Mouse (Mus musculus) urinary bladder, postnatal 36 days (tissue): Measurements from ENCODE around the gene Fbxw10.

Source experiments
- DNase-seq, 2 experiments: peaks; one replicate each; pipeline ENCODE4 v3.0.0; 2022; ENCODE audit warnings: low spot score in 2 of 2, mixed read lengths in 1 of 2

The Fbxw10 gene

DNA sequence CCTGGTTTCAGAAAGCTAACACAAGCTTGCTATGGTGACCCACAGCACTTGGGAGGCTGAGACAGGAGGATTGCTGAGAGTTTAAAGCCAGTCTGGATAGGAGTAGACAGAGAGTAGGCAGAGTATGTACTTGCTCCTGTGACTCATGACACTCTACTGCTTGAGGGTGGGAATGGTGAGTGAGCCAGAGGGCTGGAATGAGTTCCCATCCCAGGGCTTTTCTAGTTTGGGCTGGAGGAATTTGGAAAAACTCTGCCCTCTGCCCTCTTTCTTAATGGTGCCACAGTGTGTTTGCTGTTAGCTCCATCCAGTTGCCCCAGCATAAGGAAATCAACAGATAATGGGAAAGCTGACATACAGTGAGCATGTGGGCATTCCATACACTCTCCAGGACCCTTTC is 15.0 kb upstream of the Fbxw10 start:
- DNase-seq: no peak

DNA sequence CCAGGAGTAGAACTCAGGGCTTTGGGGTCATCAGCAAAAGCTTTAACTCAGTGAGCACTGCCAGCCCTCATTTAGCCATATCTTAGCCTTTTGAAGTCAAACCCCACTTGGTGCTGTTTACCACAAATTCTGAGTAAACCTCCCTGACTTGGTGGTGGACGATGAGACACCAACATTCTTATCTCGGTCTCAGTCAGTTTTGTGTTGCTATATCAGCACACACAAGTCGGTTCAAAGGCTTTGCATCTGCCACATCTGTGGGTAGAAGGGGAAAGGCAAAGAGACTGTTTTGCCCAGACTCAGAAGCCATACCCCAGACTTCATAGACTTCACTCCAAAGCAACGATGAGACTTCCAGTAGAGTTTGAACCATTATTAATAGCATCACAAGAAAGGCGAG is 2.3 kb upstream of the Fbxw10 start:
- no peak for DNase-seq

DNA sequence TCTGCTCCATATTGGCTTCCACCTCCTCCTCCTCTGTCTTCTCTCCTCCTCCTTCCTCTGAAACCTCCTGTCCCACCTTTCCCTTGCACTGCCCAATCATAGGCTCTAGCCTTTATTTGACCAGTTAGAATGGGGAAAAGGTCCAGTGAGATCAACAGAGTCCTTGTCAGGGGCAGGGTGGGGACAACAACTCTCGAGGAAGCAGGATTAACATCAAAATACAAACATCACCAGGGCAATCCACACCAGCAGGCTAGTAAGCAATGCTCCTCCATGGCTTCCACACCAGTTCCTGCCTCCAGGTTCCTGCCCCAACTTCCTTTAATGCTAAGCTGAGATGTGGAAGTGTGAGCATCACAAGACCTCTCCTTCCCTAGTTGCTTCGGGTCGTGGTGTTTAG is 1.1 kb upstream of the Fbxw10 start:
- no peak for DNase-seq

DNA sequence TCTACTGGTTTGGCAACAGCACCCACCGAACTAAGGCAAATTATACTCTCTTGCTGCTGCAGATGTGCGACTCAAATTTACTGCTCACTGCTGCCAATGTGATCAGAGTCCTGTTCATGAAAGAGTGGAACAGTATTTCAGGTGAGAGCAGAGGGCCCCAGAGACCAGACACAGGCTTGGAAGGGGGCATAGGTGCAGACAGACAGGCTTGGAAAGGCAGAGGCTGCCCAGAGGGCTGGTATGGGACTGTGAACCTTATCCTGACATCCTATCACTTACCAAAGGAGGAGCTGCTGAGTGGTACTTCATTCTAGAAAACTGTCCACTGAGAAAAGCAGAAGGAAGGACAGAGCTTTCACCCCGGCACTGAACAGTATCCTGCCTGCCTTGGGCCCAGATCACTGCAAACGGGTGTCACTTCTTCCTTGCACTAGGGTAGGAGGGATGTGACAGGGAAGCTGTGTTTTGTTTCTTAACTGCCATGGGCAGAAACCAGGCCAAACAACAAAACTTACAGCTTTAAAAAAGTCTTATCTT is 854 bp downstream of the Fbxw10 start:
- DNase-seq: no peak

DNA sequence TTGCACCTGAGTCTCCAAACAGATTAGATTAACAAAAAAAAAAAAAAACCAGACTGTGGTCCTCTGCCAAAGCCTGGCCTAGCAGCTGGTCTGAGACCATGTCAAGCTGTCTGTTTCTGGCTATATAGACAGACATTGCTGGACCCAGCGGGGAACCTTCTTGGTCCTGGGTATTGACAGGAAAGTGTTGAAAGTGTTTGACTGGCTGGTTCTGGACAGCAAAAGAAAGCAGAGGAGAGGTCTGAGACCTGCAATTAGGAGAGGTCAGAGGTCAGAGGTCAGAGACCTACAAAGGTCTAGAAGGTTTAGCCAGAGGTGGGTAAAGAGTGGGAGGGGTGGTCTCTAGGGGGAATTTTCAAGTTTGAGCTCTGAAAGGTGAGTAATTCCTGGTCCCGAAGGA is 1.4 kb downstream of the Fbxw10 start:
- DNase-seq: no peak

DNA sequence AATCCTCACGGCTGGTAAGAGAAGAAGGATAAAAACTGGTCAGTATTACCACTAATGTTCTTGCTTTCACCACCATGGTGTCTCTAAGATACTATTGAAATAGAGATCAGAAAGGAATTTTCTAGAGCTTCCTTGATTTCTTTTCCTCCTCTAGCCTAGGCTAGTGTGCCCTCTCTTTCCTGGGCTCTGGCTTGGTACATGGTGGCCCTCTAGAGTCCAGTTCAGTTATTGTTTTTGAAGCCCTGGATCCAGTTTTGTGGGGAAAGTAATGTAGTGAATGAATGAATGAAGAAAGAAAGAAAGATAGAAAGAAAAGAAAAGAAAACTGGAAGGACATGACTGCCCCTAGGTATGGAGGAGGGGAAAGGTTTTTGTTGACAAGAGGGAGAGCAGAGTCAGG is 4.3 kb downstream of the Fbxw10 start:
- DNase-seq: no peak

DNA sequence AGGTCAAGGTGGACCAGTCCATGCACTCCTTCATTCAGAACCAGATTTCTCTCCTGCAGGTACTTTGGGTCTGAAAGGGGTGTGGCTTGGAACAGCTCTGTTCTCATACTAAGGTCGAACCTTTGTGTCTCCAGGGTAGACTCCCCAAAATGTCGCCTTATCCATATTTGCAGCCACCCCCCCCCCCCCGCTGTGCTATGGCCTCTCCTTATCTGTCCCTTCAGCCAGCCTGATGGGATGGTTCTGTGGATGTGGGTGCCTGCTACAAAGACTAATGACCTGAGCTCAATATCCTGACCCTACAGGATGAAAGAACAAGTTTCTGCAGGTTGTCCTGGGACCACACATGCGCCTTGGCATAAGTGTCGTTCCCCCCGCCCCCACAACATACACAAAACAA is 6.5 kb downstream of the Fbxw10 start:
- DNase-seq: no peak

DNA sequence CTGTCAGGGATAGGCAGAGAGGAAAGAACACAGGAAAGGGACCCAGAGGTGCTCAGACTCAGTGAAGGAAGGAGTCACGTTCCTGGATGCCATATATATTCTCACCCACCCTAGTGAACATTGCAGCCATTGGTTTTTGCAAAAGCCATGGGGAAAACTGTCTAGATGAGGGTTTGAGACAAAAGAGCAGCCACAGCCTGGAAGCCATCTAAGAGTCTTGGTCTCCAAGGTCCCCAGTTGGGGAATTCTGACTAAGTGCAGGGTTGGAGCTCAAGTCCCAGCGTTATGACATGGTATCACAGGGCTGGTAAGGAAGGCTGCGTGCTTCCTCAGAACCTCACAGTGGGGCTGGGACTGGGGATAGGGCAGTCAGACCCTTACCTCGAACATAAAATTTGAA is 18.7 kb downstream of the Fbxw10 start:
- DNase-seq: no peak

DNA sequence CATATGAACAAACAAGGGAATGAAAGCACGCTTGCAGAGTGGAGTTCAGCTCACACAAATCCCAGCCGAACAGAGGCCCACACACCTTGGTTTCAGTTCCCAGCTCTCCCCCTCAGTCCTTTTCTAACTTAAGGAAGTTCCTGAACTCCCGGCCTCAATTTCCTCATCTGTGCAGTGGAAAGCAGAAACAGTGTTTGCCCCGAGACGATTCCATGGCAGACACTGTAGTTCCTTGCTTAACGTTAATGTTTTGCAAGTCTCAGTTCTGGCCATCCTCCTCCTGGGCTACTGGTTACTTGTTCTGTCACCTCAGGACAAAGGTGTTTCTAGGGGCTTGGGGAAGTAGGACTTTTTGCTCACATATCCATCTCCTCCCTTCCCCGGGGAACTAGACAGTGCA is 19.8 kb downstream of the Fbxw10 start:
- DNase-seq: no peak

DNA sequence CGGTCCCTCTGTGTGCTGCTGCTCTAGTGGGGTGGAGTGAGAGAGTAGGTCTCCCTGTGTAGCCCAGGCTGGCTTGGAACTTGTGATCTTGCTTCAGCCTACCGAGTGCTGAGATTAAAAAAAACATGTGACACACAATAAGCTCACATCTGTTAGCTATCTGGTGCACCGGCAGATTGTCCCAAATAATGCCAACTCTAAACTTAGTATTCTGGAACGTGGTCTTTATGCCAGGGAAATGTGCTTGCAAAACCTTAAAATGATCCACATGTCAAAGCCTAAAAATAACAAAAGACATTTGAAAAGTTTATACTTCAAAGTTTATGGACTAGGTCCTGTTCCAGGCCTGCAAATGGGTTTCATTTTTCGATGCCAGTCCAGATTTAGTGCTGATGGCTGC is 22.3 kb downstream of the Fbxw10 start:
- DNase-seq: no peak

DNA sequence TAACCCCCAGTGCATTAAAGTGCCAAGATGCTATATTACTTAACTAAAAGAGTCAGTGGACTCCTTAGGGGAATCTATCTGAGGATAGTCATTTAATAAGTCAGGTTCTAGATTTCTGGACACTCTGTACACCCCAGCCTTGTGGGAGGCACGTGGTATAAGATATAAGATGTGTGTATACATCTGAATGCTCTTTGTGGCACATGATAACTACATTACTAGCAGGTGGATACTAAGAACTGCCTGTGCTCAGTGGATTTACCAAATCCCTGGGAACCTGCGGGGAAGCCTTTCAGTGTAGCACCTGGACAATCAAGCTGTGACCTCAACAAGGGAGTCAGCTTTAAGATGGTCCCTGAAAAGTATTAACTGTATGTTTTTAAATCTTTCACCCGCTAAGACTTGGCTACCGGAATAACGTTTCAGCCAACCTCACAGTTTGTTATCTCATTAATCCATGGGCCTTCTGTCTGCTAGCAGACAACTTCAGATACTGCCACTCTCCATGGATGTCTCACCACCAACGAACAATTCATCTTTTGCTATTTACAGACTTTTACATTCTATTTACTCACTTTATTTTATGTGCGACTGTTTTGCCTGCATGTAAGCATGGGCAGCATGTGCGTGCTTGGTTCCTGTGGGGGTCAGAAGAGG is 23.0 kb downstream of the Fbxw10 start:
- no peak for DNase-seq

DNA sequence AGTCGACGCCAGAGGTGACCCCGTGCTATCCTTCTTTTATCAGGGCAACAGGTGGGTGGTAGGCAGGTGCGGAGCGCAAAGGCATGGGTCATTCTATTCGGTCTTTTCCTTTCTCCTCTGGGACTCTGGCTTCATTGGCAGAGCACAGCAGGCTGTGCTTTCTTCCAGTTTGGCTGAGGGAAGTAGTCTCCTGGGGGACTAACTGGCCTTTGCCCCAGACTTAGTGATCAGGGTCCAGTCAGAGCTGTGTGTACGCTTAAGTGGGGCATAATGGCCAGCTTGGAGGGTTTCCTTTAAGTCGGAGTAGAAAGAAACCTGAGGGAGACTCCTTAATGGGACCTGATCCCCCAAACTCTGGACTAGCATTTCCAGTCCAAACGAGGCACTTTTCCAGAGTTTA is 26.6 kb downstream of the Fbxw10 start:
- DNase-seq: peak in 1 of 2 experiments; percentile 21

DNA sequence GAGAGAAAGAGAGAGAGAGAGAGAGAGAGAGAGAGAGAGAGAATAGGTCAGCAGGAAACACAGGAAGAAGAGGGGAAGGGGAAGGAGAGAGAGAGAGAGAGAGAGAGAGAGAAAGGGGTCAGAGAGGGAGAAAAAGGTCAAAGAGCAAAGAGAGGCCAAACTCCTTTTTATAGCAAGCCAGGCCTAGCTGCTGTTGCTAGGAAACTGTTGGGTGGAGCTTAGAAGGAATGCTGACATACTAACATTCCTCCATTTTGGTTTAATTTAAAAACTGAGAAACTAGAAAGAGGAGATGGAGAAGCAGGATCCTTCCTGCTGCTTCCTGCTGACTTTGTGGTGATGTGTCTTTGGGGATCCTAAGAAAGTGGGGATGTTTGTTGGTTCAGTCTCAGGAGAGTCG is 28.8 kb downstream of the Fbxw10 start:
- no peak for DNase-seq

DNA sequence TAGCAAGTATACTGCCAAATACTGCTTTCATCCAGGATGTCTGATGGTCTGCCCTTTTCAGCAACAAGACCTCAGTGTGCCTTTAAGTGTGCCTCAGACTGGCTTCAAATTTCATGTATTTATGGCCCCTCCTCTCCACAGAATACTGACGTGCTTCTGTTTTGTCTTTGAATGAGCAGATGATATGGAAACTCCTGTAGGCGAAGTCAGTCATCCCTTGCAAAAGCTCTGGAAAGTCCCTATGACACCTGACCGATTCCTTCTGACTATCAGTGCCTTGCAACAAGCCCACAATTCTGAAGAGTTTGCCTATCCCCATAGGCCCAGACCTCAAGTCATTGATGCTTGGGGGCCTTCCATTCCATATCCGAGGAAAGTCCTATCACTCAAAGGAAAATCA is 29.6 kb downstream of the Fbxw10 start:
- DNase-seq: no peak

DNA sequence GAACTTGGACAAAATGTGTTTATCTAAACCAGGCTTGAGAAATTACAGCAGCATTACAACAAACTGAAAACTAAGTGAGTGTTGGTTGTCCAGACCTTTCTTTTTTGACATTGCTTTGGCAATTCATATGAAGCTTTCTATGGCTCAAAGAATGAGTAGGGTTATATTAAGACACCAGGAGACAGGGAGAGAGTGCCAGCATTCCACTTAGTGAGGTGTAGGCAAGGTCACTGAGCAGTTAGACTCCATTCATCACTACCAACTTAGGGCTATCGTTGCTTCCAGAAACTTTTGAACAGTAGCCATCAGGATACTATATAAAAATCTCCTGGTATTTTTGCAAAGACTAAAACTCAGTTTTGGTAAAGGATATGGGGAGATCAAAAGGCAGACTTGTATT is 30.5 kb downstream of the Fbxw10 start:
- DNase-seq: no peak

DNA sequence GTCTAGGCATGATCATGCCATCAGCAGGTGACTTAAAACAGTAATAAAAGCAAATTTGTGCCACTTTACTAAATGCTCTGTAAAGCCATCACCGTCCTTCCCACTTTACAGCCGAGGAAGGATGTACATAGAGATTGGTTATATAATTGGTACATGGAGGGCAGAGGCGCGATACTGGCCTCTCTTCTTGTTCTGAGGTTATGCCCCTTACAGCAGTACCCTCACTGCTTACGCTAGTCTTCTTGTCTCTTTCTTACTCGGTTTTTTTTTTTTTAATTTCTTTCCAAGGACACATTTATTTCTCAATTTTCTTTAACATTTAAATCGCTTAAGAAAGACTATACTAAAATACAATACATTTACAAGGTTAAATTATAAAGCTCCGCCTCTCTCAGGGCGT is 31.9 kb downstream of the Fbxw10 start:
- no peak for DNase-seq

DNA sequence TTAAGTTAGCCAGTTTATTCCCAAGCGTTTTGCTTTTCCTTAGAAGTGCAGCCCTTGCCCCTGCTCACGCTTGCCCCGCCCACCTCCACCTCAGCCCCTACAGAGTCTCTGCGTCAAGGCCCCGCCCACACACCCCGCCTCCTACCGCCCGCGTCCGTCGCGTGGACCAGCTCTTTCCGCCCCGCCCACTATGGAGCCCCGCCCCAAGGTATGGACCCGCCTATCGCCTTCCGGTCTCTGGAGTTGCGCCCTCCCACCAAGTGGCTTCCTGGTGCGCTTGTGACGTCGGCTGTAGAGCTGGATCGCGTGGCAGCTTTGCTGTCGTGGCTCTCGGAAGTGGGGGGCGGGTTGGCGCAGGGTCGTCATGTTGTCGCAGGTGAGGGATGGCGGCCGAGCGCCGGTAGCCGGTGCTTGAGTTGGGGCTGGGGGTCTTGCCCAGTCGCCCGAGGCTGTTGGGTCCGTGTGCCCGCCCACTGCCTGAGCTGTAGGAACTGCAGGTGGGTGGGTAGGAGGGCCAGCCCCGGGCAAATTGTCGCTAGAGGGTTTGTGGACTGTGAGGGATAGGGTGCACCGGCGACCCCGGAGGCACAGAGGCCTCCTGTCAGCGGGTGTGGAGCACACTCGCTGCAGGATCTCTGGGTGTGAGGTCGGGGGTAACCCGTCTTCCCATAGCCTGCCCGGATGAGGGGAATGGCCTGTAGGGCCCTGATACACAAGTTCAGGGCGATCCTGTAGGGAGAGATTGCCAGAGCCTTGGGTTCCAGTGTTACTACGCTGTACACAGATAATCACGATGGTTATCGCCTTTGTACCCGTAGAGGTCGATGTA is 32.6 kb downstream of the Fbxw10 start, which contains the start of gene Tvp23b:
TSS of gene Tvp23b (plus strand) at position 236 of the 829 bp plus-strand sequence.
- peak; percentile 97 to 99 for DNase-seq

DNA sequence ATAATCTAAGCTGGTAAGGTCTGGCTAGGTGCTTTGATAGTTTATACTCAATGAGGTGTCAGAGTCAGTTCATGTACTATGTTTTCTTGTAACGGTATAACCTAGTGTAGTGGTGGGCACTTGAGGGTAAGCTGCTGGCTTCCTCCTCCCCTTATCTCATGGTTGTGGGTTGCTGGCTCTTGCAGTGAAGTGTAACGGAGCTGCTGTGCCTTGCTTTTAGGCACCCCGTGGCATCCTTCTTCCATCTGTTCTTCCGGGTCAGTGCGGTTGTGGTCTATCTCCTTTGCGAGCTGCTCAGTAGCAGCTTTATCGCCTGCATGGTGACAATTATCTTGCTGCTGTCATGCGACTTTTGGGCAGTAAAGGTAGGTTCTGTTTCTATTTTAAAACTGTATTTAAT is 36.5 kb downstream of the Fbxw10 start:
- no peak for DNase-seq

DNA sequence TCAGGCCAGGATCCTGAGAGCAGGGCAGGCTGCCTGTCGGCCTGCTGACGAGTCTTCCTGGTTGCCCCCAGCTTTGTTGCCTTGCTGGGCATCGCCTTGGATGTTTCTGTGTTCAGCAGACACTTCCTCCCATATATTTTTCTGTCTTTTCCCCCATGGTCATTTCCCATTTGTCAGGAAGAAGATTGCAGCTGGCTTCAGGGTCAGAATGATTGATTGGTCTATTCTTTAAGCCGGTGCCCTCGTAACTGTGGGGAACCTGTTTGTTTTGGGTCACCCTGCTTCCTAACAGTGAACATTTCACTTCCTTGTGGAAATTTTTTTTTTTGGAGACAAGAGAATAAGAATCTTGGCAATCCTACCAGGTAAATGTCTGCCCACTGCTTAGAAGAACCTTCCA is 38.5 kb downstream of the Fbxw10 start:
- DNase-seq: no peak

DNA sequence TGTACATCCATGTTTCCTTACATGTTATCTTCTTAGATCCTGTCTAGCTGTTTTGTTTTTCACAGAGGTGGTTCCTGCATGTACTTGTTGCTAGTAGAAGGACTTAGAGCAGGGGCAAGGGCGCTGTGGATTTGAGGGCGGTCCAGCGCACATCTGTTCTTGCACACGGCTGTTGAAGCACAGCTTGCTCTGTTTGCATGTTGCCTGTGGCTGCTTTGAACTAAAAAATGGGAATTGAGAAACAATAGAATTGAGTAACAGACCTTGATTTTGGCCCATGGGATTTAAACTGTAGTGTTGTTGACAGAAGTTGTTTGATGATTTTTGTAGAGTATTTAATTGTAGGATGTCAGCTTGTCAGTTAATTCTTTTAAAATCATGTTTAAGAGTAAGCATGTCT is 43.9 kb downstream of the Fbxw10 start:
- no peak for DNase-seq

DNA sequence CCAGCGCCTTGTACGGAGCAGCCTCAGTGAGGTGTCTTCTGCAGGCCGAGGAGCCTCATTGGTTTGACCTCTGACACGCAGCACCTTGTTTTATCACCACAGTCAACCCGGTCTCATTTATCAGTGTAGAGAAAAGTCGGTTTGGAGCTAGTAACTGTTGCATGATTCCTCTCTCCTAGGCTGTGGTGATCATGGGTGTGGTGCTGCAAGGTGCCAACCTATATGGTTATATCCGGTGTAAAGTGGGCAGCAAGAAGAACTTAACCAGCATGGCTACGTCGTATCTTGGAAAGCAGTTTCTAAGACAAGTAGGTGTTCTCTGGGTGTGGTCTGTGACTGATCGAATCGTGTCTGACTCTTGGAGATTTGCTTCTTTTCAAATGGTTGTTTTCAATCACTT is 44.9 kb downstream of the Fbxw10 start:
- DNase-seq: no peak

DNA sequence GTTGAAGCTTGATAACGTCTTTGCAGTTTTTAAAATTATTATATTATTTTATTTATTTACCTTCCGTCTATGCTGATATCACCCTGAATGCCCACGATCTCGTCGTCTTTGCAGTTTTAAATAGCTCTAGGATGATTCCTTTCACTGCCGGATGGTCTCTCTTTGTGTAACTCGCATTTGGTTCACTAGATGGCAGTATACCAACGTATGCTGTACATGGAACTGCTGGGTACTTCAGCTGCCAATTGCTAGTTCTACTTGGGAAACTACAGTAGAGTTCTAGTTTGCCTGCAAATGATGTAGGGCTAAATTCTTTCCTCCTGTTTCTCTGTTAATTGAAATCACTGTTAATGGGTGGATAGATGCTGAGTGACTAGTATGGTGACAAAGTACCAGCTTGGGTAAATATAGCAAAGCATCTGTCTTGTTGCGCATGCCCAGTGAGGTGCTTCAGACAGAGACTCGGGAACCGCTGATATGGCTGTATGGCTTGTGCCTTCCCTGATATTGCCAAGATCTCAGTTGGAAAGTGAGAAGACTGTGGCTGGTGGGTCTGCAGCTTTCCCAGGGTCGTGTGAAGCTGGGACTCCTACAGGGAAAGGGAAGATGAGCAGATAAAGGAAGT is 54.9 kb downstream of the Fbxw10 start:
- DNase-seq: peak; percentile 23 to 24
